Mouse (Mus musculus): ENCODE data around the gene Kdelc2. TPM values are rescaled to one million over a fixed set of nuclear protein-coding genes. Genes with fewer than 3 reads are reported as not detected.

The Kdelc2 gene
- polyA plus RNA-seq (2016; fragmentation: Nextera tagmentation; extraction: Ambion mirVana): 15.9 TPM in 2 replicates

DNA sequence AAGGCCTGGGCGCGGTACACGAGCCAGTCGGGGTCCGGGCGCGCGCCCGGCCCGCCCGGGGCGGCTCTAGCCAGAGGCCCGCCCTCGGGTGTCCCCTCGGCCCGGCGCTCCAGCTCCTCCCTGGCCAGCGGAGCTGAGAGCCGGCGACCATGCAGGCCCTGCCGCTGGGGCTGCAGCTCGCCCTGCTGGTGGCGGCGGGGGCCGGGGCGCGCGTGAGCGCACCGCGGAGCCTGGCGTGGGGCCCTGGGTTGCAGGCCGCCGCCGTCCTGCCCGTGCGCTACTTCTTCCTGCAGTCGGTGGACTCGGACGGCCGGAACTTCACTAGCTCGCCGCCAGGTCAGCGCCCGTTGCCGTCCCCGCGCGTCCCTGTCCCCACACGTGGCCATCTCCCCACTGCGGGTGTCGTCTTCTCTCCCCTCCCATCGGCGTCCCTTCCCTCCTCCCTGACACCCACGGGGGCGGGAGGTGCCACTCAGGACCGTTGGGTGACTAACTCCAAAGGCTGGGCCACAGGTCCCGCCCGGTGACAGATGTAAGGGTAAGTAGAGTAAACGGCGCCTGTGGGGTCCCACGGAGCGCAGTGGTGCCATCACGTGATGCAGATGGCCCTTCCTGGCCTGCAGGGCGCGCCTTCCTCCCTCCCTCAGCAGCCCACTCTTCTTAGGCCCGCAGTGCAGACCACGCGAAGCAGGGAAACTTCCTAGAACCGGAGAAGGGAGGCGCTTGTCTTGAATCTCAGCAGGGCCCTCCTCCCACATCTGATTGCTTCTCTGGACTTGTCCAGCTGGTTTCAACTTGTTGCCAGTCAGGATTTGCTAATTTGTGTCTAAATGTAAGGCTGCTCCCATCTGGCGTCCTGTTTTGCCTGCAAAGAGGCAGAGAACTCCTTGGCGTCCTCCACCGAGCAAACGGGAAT, at the start of gene Kdelc2:
TSS of gene Kdelc2 (plus strand) at position 75 of the 916 bp plus-strand sequence.
- H3K4me3 ChIP-seq (replicated peaks): peak within 1 kb of the TSS; percentile 76
- peak within 1 kb of the TSS; percentile 96 for H3K27ac ChIP-seq
- 0 out of 2 replicates have a peak, but pooled peaks cover 4% of the 10 kb centered on the region for H3K4me1 ChIP-seq (replicated peaks)
- H3K4me2 ChIP-seq: peak within 1 kb of the TSS; percentile 70
- ATAC-seq (ENCODE audit: insufficient number of reproducible peaks, insufficient read depth, low FRiP score, low TSS enrichment, low read depth): peak; percentile 97
- under 1% methylated on average over 72 of the region's 75 CpGs for WGBS
- H3K27me3 ChIP-seq: no peaks in the 10 kb centered on the region
- H3K36me3 ChIP-seq: no peaks in the 10 kb centered on the region
- no peaks in the 10 kb centered on the region for H3K9me3 ChIP-seq
- peak within 1 kb of the TSS; percentile 93 for H3K9ac ChIP-seq (replicated peaks)

DNA sequence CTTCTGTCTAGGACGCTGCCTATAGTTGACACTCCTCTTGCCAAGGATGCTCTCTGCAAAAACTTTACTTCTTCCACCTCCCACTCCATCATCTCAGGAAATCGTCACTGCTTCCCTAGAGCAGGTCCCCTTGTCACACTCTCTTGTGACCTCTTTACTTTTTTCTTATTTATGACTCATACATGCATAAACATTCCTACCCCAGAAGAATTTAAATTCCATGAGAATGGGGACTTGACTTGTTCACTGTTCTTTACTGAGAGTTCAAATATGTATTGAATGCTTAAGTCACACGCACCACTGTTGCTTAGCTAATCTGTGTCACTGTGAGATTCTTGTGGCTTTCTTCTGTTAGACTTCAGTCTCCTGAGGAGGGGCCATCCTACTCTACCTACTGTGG, 48.7 kb upstream of the Kdelc2 start:
- peaks cover 10% of the 10 kb centered on the region; the same call in 1 of the 2 replicates for H3K9me3 ChIP-seq
- H3K4me1 ChIP-seq (replicated peaks): peaks cover 3% of the 10 kb centered on the region; the same call in 1 of the 2 replicates
- H3K27ac ChIP-seq: no peak overlapping the region
- WGBS: 84% methylated on average over 3 of the region's 3 CpGs
- no peak overlapping the region for H3K9ac ChIP-seq (replicated peaks)
- no peaks in the 10 kb centered on the region for H3K36me3 ChIP-seq
- no peaks in the 10 kb centered on the region for H3K27me3 ChIP-seq
- no peak for ATAC-seq (ENCODE audit: insufficient number of reproducible peaks, insufficient read depth, low FRiP score, low TSS enrichment, low read depth)
- no peak overlapping the region for H3K4me2 ChIP-seq
- H3K4me3 ChIP-seq (replicated peaks): no peak overlapping the region

DNA sequence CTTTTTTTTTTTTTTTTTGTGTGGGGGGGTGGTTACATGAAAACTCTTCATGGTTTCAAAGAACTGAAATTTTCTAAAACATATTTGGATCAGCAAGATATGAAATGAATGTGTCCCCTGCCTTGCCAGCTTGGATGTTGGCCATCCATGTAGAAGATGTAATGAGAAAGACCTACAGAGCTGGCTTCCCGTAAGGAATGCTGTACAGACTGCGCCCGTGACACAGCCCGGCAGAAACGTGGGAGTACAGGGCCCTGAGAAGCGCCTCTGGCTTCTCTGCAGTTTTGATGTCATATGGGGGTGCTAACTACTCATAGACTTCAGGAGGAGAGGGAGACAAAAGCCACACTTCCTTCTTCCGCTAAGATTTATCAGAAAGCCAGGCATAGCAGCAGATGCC, 44.2 kb upstream of the Kdelc2 start:
- H3K36me3 ChIP-seq: no peaks in the 10 kb centered on the region
- no peak overlapping the region for H3K4me3 ChIP-seq (replicated peaks)
- H3K9ac ChIP-seq (replicated peaks): no peak overlapping the region
- H3K27me3 ChIP-seq: peaks cover 6% of the 10 kb centered on the region; the same call in 1 of the 2 replicates
- no peaks in the 10 kb centered on the region for H3K9me3 ChIP-seq
- H3K4me1 ChIP-seq (replicated peaks): peaks cover 6% of the 10 kb centered on the region; the same call in 1 of the 2 replicates
- H3K27ac ChIP-seq: no peak overlapping the region
- ATAC-seq (ENCODE audit: insufficient number of reproducible peaks, insufficient read depth, low FRiP score, low TSS enrichment, low read depth): no peak
- 64% methylated on average over 7 of the region's 7 CpGs for whole genome bisulfite sequencing
- H3K4me2 ChIP-seq: no peak overlapping the region

DNA sequence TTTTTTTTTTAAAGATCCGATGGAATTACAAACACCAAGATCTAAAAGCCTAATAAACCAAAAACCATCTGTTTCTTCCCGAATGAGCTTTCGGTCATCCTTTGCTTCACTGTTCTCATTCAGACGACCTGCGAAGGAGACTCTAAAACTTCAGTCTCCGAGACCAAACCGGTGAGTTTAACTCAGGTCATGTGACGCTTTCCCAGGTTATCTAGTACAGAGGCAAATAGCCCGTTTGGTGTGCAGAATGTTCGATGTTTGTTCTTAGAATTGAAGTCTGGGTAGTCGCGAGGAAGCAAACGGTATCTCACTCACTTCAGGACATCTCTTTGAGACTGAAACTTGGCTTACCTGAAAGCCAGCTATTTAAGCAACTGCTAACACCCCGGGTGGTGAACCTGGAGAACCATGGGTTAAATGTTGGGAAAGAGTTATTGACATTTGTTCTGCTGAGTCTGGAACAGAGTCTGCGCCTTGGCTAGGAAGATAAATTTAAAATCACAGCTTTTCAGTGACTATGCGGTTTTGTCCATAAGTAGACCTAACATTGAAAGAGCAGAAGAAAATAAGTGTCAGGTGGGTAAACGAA, 43.4 kb upstream of the Kdelc2 start:
- peaks cover 6% of the 10 kb centered on the region; the same call in 1 of the 2 replicates for H3K27me3 ChIP-seq

DNA sequence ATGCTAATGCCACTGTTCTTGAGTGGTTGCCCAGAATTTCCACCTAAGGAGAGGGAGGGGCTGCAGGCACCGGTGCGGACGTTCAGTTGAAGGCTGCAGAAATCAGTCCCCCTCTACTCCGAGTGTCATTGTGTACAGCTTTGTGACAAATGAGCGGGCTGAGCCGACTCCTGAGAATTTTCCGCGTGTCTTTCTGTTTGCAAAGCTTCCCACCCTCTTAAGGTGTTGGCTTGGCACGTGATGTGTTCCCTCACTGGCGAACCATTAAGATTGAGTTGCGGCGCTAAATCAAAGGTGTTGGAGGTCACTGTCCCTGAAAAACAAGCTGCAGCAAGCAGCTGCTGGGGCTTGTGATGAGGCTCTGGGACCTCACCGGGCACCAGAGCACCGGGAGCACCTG, 42.9 kb upstream of the Kdelc2 start:
- Histone ChIP-seq H3K9me3 (no peaks in the 10 kb centered on the region), H3K4me1 (replicated peaks) (peaks cover 6% of the 10 kb centered on the region; the same call in 1 of the 2 replicates), H3K36me3 (no peaks in the 10 kb centered on the region), H3K4me2 (peak overlapping the region; percentile 86), H3K27ac (no peak overlapping the region), H3K9ac (replicated peaks) (peak overlapping the region; percentile 51), H3K4me3 (replicated peaks) (peak overlapping the region; percentile 49), H3K27me3 (peaks cover 6% of the 10 kb centered on the region; the same call in 1 of the 2 replicates)
- ATAC-seq (ENCODE audit: insufficient number of reproducible peaks, insufficient read depth, low FRiP score, low TSS enrichment, low read depth): no peak
- 1% methylated on average over 14 of the region's 14 CpGs for WGBS

More for the DNA sequence above, 43.4 kb upstream of the Kdelc2 start:
- Histone ChIP-seq H3K4me3 (replicated peaks) (peak overlapping the region; percentile 49), H3K9ac (replicated peaks) (peak overlapping the region; percentile 51; the same call in 1 of the 2 replicates), H3K4me2 (peak overlapping the region; percentile 86), H3K27ac (no peak overlapping the region), H3K9me3 (no peaks in the 10 kb centered on the region), H3K36me3 (no peaks in the 10 kb centered on the region), H3K4me1 (replicated peaks) (peaks cover 6% of the 10 kb centered on the region; the same call in 1 of the 2 replicates)
- 21% methylated on average over 17 of the region's 17 CpGs for WGBS
- no peak for ATAC-seq (ENCODE audit: insufficient number of reproducible peaks, insufficient read depth, low FRiP score, low TSS enrichment, low read depth)

DNA sequence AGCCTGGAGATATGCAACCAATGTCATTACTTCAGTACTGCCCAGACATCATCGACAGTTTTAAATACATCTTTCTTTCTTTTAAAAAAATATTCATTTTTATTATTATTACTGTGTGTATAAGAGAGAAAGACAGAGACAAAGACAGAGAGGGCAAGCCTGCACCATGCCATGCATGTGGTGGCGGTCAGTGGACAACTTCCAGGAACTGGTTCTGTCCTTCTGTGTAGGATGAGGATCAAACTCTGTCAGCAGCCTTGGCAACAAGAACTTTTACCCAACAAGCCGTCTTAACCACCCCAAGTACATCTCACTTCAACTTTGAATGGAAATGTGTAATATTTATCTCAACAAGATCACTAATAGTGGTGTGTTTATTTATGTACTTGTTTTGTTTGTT, 41.8 kb upstream of the Kdelc2 start:
- no peak overlapping the region for H3K4me3 ChIP-seq (replicated peaks)
- no peaks in the 10 kb centered on the region for H3K9me3 ChIP-seq
- H3K27me3 ChIP-seq: peaks cover 6% of the 10 kb centered on the region; the same call in 1 of the 2 replicates
- H3K36me3 ChIP-seq: no peaks in the 10 kb centered on the region
- H3K9ac ChIP-seq (replicated peaks): no peak overlapping the region
- peaks cover 6% of the 10 kb centered on the region; the same call in 1 of the 2 replicates for H3K4me1 ChIP-seq (replicated peaks)
- peak overlapping the region; percentile 86; the same call in 1 of the 2 replicates for H3K4me2 ChIP-seq
- ATAC-seq (ENCODE audit: insufficient number of reproducible peaks, insufficient read depth, low FRiP score, low TSS enrichment, low read depth): no peak
- H3K27ac ChIP-seq: no peak overlapping the region
- 77% methylated on average over 3 of the region's 3 CpGs for WGBS

DNA sequence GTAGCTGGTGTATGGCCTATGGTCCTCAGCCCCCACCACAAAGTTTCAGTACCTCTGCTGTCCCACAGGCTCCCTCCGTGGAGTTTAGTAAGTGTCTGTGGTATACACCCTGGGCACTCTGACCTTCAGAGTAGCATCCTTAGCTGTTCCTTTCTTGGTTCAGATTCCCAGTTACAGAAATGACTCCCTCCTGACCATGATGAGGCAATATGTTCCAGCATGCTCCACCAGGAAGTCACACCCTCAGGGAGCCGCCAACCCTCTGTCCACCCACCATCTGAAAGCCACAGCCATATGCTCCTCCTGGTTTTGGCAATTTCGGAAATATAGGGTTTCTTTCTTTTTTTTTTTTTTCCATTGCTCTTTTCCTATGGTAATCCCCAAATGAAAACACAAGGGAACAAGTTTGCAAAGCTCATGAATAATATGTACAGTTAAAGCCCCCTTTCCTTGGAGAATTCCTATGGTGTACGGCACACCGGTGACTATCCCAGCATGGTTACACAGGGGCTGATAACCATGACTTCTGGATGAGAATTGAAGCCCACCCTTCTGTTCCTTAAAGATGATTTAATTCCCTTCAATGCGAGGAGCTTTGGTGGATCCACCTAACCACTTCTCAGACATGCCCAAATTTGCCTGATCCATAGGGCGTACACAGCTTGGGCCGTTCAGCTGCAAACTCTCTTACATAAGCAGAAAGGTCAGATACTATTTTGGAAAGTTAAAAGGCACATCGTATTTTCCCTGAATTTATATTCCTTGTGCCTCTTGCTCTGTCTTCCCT, 39.0 kb upstream of the Kdelc2 start:
- no peak for ATAC-seq (ENCODE audit: insufficient number of reproducible peaks, insufficient read depth, low FRiP score, low TSS enrichment, low read depth)

DNA sequence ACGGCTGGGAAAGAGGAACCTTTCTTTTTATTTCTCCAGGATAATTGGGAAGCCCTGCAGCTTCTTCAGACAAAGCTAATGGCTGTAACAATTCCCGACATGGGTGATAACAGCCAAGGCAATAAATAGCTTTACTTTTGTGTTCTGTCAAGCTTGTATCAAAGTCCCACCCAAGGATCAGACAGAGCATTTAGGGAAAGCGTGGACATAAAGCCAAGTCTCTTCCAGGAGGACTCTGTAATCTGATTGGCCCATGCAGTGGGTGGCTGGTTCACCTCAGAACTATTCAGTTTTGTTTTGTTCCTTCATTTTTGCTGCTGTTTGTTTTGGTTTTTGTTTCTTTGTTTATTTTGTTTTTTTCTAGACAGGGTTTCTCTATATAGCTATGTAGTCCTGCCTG, 38.1 kb upstream of the Kdelc2 start:
- Histone ChIP-seq H3K36me3 (no peaks in the 10 kb centered on the region), H3K4me2 (no peak overlapping the region), H3K27me3 (peaks cover 4% of the 10 kb centered on the region; the same call in 1 of the 2 replicates), H3K4me3 (replicated peaks) (no peak overlapping the region), H3K9me3 (no peaks in the 10 kb centered on the region), H3K4me1 (replicated peaks) (no peaks in the 10 kb centered on the region), H3K27ac (no peak overlapping the region), H3K9ac (replicated peaks) (no peak overlapping the region)
- WGBS: 47% methylated on average over 3 of the region's 3 CpGs
- ATAC-seq (ENCODE audit: insufficient number of reproducible peaks, insufficient read depth, low FRiP score, low TSS enrichment, low read depth): no peak

More for the DNA sequence above, 39.0 kb upstream of the Kdelc2 start:
- WGBS: 88% methylated on average over 9 of the region's 9 CpGs
- Histone ChIP-seq H3K27me3 (peaks cover 6% of the 10 kb centered on the region; the same call in 1 of the 2 replicates), H3K4me3 (replicated peaks) (no peak overlapping the region), H3K36me3 (no peaks in the 10 kb centered on the region), H3K27ac (no peak overlapping the region), H3K9ac (replicated peaks) (no peak overlapping the region), H3K9me3 (no peaks in the 10 kb centered on the region), H3K4me2 (no peak overlapping the region), H3K4me1 (replicated peaks) (peaks cover 4% of the 10 kb centered on the region; the same call in 1 of the 2 replicates)

DNA sequence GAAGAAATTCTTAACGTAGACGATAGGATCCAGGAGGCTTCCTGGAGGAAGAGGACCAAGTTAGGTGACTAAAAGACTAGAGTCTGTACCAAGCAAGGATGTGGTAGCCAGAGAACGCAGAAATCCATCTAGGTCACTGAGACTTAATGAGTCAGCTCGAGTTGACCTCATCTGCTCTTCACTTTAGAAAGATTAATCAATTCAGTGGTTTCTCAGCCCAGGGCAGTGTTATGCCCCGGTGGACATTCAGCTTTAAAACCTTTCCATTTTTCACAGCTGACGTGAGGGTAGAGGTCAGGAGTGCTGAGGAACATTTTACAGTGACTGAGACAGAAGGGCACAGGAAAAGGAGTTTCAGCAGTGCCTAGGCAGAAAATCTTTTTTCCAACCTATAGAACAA, 37.4 kb upstream of the Kdelc2 start:
- H3K4me1 ChIP-seq (replicated peaks): no peaks in the 10 kb centered on the region
- 62% methylated on average over 6 of the region's 6 CpGs for WGBS
- H3K9me3 ChIP-seq: no peaks in the 10 kb centered on the region
- H3K4me2 ChIP-seq: no peak overlapping the region
- H3K9ac ChIP-seq (replicated peaks): no peak overlapping the region
- ATAC-seq (ENCODE audit: insufficient number of reproducible peaks, insufficient read depth, low FRiP score, low TSS enrichment, low read depth): no peak
- peaks cover 4% of the 10 kb centered on the region; the same call in 1 of the 2 replicates for H3K27me3 ChIP-seq
- H3K36me3 ChIP-seq: no peaks in the 10 kb centered on the region
- H3K4me3 ChIP-seq (replicated peaks): no peak overlapping the region
- no peak overlapping the region for H3K27ac ChIP-seq

DNA sequence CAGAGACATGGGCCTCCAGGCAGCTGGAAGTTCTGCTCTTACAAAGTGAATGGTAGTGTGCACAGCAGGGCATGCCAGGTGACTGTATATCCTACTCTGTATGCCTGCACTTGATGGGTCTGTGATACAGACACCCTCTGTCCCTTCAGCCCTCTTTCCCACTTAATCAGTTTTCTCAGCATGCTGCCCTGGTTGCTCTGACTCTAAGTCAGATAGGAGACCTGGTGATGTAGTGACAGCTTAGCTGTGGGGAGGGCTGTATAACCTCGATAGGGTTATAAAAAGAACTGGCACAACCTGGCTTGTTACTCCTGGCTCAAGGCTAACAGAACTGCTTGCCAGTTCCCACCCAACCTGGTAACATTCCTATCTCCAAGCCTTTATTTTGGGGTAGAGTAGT, 34.6 kb upstream of the Kdelc2 start:
- Histone ChIP-seq H3K4me2 (no peak overlapping the region), H3K9me3 (no peaks in the 10 kb centered on the region), H3K9ac (replicated peaks) (no peak overlapping the region), H3K4me3 (replicated peaks) (no peak overlapping the region), H3K27ac (no peak overlapping the region), H3K36me3 (no peaks in the 10 kb centered on the region), H3K27me3 (no peaks in the 10 kb centered on the region), H3K4me1 (replicated peaks) (no peaks in the 10 kb centered on the region)
- WGBS: 74% methylated on average over 1 of the region's 1 CpGs
- ATAC-seq (ENCODE audit: insufficient number of reproducible peaks, insufficient read depth, low FRiP score, low TSS enrichment, low read depth): no peak

Data from limb, embryonic 12.5 days (tissue).